Mouse (Mus musculus) neutrophil, adult 5-6 weeks (primary cell): Measurements from ENCODE around the gene Sgpp1. TPM values are rescaled to one million over a fixed set of nuclear protein-coding genes. Genes with fewer than 3 reads are reported as not detected.
"Not testable (repeated sequence)": the region's sequence is repeated elsewhere in the genome, so short reads cannot be mapped to it uniquely, and the experiment has no call there.

Experiments
- ATAC-seq: fragments of 151-379, 151-347 bp; 2 replicates; pipeline ENCODE4 v1.8.0; 2017; ENCODE audit warnings: mild to moderate bottlenecking, moderate TSS enrichment; ENCODE audit not compliant: insufficient number of reproducible peaks, poor library complexity, low FRiP score, severe bottlenecking; ENCODE audit errors: extremely low read depth
- total RNA-seq: library from RNA; stranded (forward); fragments of 200-1000 nt; gene quantifications from 2 replicates; pipeline ENCODE4 v1.2.3, GENCODE M21; 2017

The Sgpp1 gene
- total RNA-seq, 1 experiment from 2014 or later: 43.5 TPM

DNA sequence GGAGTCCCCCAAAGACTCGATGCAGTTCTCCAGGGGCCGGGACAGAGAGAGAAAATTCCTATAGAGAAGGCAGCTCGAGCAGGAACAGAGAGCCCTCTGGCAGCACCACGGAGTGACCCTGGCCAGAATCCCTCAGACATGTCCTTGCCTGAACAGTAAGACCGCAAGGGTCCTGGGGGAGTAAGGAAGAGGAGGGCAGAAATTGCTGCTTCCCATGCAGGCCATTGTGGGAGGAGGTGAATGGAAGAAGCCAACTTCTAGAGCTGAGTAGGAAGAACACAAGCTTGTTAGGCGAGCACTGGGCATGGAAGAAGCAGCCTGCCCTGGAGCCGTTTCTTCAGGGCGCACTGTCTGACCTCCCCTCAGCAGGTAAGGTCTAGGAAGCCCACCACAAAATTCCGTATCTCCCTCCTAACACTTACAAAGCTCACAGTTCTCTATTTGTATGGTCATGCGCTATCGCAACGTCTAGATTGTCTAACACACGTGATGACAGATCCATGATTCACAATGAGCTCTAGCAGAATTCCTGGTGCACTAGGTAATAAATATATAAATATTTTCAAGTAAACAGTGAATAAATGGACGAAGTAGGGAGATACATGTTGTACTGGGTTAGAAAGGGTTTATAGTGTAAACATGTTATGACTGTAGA is 33.3 kb downstream of the Sgpp1 start:
- no peak for ATAC-seq

DNA sequence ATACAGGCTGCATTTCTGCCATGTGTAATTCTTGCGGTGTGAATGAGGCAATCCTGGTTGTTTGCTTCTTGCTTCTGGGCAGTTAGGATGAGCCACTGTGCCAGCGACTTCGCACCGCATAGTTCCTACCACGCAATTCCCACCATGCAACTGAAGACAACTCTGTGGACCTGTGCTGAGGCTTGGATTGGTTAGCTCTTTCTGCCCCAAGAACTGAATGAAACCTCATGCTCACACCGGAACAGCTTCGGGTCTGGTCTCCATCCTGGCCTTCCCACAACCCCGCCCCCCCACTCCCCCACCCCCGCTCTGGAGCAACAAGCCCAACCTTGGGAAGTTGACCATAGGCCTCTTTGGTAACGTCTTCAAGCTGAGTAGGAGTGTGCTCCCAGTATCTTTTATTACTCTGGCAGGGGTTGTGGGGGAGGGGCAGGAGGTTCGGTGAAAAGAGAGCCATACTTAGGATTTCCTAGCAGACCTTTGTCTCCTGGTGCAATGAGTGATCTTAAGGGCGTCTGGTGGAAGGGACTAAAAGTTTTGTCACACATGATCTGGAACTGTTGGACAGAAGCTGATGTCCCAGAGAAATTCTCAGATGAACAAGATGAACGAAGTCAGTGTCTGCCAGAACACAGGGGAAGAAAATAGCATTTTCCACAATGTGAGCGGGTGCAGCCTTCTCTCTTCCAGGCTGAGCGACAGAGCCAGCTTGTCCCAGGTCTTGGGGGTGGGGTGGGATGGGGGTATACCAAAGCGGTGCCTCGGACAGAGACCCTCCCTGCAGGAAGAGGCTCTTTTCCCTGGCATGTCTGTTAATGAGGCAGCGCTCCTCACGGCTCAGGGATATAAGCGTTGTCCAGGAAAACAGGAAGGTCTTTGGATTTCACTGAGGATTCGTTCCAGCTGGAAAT is 34.1 kb downstream of the Sgpp1 start:
- ATAC-seq: no peak

DNA sequence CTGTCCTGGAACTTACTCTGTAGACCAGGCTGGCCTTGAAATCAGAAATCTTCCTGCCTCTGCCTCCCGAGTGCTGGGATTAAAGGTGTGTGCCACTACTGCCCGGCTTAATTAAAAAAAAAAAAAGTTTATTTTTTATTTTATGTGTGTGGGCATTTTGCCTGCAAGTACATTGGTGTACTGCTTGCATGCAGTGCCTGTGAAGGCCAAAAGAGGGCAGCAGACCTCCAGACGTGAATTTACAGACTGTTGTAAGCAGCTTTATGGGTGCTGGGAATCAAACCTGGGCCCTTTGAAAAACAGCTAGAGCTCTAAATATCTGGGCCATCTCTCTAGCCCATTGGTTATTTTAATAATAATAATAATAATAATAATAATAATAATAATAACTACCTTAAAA is 36.8 kb downstream of the Sgpp1 start:
- no peak for ATAC-seq

DNA sequence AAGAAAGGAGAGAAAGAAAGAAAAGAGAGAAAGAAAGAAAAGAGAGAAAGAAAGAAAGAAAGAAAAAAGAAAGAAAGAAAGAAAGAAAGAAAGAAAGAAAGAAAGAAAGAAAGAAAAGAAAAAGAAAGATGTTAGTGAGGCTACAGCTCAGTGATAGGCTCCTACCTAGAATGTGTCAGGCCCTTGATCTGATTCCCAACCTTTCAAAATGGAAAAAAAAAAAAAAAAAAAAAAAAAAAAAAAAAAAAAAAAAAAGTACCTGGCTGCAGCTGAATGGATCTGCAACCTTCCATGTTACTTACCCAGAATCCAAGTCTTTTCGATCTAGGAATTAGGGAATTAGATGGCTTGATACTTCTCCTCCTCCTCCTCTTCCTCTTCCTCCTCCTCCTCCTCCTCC is 39.7 kb downstream of the Sgpp1 start:
- not testable (repeated sequence) for ATAC-seq

DNA sequence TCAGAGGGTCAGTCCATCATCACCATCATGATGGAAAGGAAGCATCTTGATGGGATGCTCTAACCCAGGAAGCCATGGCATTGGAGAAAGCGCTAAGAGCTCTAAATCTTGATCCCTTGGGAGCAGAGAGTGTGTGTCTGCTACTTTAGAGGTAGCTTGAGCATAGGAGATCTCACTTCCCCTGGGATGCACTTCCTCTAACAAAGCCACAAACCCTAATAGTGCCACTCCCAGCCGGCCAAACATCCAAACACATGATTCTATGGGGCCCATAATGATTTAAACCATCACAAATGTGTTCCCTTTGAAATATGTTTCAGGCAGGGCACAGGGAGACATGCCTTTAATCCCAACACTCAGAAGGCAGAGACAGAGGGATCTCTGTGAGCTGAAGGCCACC is 46.5 kb downstream of the Sgpp1 start:
- ATAC-seq: no peak

DNA sequence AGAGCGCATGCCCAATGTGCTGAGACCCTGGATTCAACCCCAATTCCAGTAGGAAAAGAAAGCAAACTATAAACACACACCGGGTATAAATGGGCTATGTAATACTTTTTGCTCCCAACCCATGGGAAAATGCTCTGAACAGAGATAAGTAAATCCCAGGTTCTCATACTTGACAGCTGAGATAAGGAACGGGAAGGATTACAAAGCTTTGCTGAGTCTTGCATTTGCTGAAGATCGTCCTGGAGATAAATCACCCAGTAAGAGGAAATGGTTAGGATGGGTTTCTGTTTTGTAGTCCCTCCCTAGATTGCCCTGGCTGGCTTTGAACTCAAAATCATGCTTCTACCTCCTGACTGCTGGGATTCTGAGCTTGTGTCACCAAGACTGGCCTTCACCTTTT is 48.2 kb downstream of the Sgpp1 start:
- ATAC-seq: no peak

DNA sequence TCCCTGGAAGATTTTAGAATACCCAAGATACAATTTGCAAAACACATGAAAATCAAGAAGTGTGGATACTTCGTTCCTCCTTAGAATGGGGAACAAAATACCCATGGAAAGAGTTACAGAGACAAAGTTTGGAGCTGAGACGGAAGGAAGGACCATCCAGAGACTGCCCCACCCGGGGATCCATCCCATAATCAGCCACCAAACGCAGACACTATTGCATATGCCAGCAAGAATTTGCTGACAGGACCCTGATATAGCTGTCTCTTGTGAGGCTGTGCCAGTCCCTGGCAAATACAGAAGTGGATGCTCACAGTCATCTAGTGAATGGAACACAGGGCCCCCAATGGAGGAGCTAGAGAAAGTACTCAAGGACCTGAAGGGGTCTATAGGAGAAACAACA is 51.5 kb downstream of the Sgpp1 start:
- not testable (repeated sequence) for ATAC-seq

DNA sequence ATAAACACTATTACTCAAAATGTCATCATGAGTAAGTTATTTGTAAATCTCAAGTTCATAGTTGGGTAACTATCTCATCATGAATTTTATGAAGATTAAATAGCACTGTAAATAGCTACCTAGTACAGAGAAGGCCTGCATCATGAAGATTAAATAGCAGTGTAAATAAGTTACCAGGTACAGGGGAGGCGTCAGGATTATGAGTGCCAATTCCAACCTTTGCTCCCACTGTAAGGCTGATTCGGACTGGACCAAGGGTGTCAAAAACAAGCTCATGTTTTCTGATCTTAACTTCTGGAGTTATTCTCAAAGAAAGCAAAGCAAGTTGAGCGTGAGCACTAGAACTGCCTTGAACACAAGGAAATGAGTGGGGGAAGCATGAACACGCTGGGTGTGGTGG is 51.9 kb downstream of the Sgpp1 start:
- no peak for ATAC-seq

DNA sequence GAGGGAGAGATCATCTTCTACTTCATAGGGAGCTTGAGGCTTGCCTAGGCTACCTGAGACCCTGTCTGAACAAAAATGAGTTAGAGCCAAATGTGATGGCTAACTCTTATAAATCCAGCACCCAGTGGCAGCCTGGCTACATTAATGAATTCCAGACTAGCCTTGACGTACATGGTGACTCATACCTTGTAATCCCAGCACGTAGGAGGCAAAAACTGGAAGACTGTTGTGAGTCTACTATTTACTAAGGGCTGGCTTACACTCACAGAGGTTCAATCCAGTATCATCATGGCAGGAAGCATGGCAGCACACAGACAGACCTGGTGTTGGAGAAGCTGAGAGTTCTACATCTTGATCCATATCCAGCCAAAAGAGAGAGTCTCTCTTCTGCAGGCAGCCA is 52.7 kb downstream of the Sgpp1 start:
- no peak for ATAC-seq

DNA sequence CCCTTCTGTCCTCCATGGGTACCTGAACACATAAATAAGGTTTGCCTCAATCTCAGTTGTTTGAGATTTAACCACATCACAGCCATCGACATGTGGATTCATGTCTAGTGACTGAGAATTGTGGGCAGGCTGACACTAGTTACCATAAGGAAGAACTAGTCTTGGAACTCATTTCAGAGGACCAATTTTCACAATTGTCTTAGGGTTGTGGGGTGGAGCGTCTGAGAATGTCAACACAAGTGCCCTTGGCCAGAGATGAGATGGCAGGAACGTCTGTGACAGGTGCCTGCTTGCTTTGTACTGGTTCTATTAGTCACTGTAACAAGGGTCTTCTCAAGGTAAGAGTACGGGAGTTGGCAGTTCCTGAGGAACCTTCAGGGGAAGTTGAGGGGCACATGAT is 54.4 kb downstream of the Sgpp1 start:
- ATAC-seq: no peak

DNA sequence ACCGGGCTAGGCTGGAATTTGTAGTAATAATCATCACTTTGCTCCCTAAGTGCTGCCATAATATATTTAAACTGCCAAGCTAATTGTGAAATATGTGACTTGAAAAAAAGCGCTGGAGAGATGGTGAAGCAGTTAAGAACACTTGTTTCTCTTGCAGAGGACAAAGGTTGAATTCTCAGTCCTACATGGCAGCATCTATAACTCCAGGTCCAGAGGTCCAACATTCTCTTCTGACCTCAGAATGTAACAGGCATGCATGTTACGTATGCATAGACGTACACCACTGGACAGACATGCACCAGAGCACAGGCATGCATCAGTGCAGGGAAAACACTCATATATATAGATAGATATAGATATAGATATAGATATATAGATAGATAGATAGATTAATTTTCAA is 57.1 kb downstream of the Sgpp1 start:
- no peak for ATAC-seq

DNA sequence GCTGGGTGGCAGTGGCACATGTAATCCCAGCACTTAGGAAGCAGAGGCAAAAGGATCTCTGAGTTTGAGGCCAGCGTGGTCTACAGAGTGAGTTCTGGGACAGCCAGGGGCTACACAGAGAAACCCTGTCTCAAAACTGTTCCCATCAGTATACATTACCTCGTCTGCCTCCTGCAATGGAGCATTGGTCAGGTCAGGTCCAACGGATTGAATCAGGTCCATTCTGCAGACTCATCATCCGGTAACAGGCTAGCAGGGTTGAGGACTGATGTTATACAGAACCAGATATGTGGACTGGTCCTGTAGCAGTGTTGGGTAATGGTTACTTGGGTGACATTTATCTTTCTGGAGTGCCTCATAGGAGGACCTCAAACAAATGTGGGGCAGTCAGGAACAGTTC is 62.9 kb downstream of the Sgpp1 start:
- no peak for ATAC-seq

DNA sequence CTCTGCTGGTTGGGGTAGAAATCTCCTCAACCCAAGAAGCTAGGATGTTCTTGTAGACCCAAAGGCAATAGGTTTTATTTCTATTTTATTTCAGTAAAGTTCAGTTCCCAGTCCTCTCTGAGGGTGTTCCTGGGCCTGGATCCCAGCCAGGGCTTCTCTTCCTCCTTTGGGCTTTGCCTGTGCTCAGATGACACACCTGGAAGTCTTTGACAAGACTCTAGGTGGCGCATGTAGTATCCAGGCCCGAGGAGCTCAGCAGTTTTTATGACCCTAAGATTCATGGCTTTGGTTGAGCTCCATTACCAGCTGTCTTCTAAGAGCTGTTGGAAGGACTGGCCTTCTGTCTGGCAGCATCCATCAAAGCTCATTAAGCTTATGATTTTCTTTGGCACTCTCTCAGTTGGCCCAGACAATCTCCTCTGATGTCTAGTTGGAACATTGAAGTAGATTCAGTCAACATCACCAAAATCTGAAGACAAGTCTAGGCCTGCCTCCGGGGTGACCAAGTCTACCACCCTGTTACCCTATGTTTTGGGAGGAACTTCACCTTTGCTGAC is 63.7 kb downstream of the Sgpp1 start:
- no peak for ATAC-seq

DNA sequence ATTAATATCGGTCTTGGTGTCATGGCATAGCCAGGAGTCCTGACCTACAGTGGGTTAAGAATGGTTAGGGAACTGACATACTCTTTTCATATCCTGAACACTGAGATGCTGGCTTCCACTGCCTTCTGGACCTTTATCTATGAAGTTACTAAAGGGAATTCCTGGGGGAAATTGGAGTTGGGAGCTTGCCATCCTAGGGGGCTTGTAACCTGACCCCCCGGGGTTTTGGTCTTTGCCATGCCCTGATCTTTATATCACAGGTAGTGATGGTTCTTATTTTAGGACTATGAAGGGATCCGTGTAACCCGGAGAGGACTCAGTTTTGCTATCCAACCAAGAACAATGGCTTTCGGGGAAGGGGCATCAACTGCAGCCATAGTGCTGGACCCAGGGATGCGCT is 64.9 kb downstream of the Sgpp1 start:
- ATAC-seq: no peak

DNA sequence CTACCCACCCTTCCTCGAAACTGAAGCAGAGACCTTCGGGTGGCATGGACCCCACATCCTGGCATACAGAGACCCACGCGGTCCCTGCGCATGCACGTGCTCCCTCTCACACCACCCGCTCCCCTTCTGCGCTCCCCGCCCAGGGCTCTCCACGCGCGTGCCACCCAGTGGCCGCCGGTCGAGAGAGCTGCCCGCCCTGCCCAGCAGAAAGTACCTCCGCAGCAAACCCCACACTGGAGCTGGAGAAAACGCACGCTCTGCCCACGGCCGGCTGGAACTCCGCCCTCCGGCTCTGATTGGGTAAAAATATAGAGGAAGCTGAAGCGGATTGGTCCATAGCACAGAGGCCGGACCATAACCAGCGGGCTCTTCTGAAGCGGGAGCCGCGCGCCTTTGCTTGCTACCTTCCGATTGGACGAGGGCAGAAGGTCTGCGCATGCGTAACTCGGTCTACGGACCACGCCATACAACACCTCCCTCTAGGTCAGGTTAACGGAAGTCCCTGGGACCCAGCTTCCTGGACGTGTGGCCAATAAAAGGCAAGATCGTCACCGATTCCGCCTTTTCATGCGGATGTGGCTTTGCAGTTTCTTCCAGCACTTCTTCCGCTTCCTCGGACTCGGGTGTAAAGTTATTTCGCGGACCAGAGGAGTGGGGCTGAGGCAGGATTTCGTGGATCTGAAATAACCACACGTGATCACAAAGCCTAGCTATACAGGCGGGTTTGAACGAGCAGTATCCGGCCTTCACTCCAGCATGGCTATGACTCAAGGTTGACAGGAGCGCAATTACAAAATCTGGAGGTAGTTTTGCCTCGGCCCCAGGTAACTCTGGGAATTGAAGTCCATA is 66.0 kb downstream of the Sgpp1 start, which contains the start of gene Wdr89:
Gene Wdr89 (minus strand): TSS at position 280 of the 849 bp plus-strand sequence.
- ATAC-seq: peak; percentile 92

DNA sequence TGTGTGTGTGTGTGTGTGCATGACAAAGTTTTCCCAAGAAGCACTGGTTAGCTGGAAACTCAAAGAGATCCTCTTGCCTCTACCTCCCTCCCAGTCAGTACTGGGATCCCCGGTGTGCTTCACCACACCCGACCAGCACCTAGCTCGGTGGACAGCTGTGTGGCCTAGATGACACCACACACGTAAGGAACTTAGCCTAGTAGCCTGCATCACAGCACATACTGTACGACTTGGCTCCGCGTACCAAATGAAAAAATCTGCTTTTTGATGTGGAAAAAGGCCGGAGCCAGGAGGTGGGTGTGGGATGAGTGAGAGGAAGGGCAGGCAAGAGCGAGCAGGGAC is 66.6 kb downstream of the Sgpp1 start:
- no peak for ATAC-seq

DNA sequence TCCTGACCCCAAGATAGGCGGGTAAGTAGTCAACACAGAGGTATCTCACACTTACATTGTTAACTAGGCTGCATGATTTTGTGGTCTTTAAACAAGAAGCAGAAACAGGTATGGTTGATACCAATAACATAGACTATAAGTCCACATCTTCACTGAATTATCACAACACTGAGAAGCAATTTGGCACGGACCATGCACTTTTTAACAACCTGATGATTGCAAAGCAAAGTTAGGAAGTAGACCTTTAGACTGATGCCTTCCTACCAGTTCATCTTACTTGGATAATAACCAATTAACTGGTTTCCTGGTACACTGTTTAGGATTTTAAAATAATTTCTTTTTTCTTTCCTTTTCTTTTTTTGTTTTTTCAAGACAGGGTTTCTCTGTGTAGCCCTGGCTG is 67.3 kb downstream of the Sgpp1 start:
- no peak for ATAC-seq

DNA sequence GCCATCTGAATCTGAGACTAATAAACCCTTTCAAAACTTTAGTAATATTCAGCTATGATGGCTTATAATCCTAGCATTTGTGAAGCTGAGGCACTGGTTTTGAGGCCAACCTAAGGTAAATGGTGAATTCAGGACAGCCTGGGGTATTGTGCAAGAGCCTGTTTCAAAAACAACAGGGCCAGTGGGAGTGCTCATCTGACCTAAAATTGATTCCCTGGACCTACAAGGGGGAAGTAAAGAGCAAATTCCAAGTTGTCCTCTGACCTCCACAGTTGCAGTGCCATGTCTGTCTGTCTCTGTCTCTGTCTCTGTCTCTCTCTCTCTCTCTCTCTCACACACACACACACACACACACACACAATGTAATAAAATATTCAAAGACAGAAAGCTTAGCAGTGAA is 68.6 kb downstream of the Sgpp1 start:
- ATAC-seq: no peak

DNA sequence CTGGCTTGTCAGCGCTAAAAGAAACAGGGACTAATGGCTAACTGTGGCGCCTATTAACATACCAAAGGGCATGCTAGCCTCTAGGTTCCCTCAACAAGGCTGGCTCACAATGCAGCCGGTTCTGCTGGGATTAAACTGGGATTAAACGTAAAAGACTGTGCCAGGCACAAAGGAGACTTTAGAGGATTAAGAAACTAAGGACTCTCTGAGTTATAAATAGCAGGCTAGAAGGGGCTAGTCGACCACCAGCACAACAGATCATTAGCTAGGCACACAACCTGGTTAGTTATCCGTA is 71.1 kb downstream of the Sgpp1 start:
- ATAC-seq: no peak
